Mouse (Mus musculus) midbrain, postnatal 0 days (tissue): ENCODE results near the gene Snrnp35. TPM values are rescaled to one million over a fixed set of nuclear protein-coding genes. Genes with fewer than 3 reads are reported as not detected.

Source experiments
- ATAC-seq: fragments of 200-750 bp; cut with Nextera tagmentation; 2 replicates; pipeline ENCODE4 v1.8.0; 2017; ENCODE audit warnings: moderate number of reproducible peaks, mild to moderate bottlenecking, moderate TSS enrichment, moderate library complexity; ENCODE audit not compliant: low FRiP score
- DNase-seq: peaks from one replicate; pipeline ENCODE4 v3.0.0-alpha.2; 2015; ENCODE audit warnings: low spot score
- H3K27ac ChIP-seq: fragments of 300-500 bp; sonication (generic); 2 replicates; pipeline ENCODE4 v1.5.1; 2014; ENCODE audit warnings: low read depth, mild to moderate bottlenecking, low read length, mixed read lengths
- H3K27me3 ChIP-seq: fragments of 300-500 bp; sonication (generic); 2 replicates; pipeline ENCODE4 v1.6.1; 2014; ENCODE audit warnings: low read length, control low read depth, mixed read lengths; ENCODE audit not compliant: insufficient read depth
- H3K36me3 ChIP-seq: fragments of 300-500 bp; sonication (generic); 2 replicates; pipeline ENCODE4 v1.6.1; 2014; ENCODE audit warnings: low read length, control low read depth, mixed read lengths; ENCODE audit not compliant: insufficient read depth
- H3K4me1 ChIP-seq: fragments of 300-500 bp; sonication (generic); 2 replicates; pipeline ENCODE4 v1.6.1; 2014; ENCODE audit warnings: mild to moderate bottlenecking, control low read depth, antibody characterized with exemption, low read length, mixed read lengths; ENCODE audit not compliant: insufficient read depth
- H3K4me2 ChIP-seq: fragments of 300-500 bp; sonication (generic); 2 replicates; pipeline ENCODE4 v1.6.1; 2014; ENCODE audit warnings: low read depth, mild to moderate bottlenecking, low read length, mixed read lengths; ENCODE audit not compliant: poor library complexity, severe bottlenecking
- H3K4me3 ChIP-seq: fragments of 300-500 bp; sonication (generic); 2 replicates; pipeline ENCODE4 v1.5.1; 2014; ENCODE audit warnings: low read depth, mild to moderate bottlenecking, low read length, moderate library complexity
- H3K9ac ChIP-seq: fragments of 300-500 bp; sonication (generic); replicated peaks from 2 replicates; pipeline ENCODE4 v1.6.1; 2014; ENCODE audit warnings: mild to moderate bottlenecking, low read length, moderate library complexity, mixed read lengths; ENCODE audit not compliant: poor library complexity, severe bottlenecking
- H3K9me3 ChIP-seq: fragments of 300-500 bp; sonication (generic); 2 replicates; pipeline ENCODE4 v1.6.1; 2016; ENCODE audit warnings: low read length, control low read depth
- CTCF ChIP-seq: IDR thresholded peaks from 2 replicates; pipeline ENCODE4 v1.5.1; 2016; ENCODE audit warnings: antibody characterized with exemption, mild to moderate bottlenecking
- WGBS: fragments of 180-500 bp; shearing (Covaris S2); extraction: QIAGEN DNeasy Blood & Tissue Kit; methylation state at CpG from one replicate; pipeline ENCODE4 v1.1.7; 2014; 5-methylcytosine and 5-hydroxymethylcytosine counted together
- polyA plus RNA-seq: library from polyadenylated mRNA; unstranded; fragments of >200 nt; fragmentation: Nextera tagmentation; extraction: Ambion mirVana; gene quantifications from 2 replicates; pipeline ENCODE4 v1.2.1, GENCODE M21; 2015
- total RNA-seq: library from RNA; depleted of rRNA; stranded (reverse); fragments of >200 nt; gene quantifications from 2 replicates; pipeline ENCODE4 v1.2.3, GENCODE M21; 2014

The Snrnp35 gene
- total and polyA plus RNA-seq, 2 experiments from 2014 or later = 10.7 to 13.0 TPM

- H3K4me2 ChIP-seq = no peak overlapping the region
- H3K27ac ChIP-seq = no peak overlapping the region
- peaks cover 59% of the 10 kb centered on the region for H3K36me3 ChIP-seq
- no peaks in the 10 kb centered on the region for H3K9me3 ChIP-seq
- ATAC-seq = no peak
- WGBS = 76% methylated on average over 6 of the region's 6 CpGs
- DNase-seq = no peak
- no peak for TF ChIP-seq CTCF
- no peak overlapping the region for H3K4me3 ChIP-seq
- no peaks in the 10 kb centered on the region for H3K27me3 ChIP-seq
- H3K4me1 ChIP-seq = peaks cover 7% of the 10 kb centered on the region; the same call in 1 of the 2 replicates
- H3K9ac ChIP-seq = no peak overlapping the region
Measured at GRCm38 (mm10) chr5:124449494-124449893, 33.4 kb upstream of the Snrnp35 start.

DNA sequence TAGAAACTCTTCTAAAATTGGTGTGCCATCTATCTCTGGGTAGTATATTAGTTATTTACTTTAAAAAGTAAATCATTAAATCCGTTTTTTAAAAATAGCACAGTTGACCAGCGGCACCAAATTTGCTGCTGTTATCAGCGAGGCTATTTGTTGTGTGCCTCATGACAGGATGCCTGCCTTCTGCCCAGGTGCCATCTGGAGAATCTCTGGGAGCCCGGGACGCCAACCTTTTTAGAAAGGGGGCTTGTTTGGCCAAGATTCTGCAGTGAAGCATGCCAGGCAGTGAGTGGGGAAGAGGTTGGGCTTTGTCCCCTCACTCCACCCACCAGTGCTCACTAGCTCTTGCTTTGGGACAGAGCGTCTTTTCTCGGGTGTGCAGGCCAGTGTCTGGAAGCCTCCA, 32.9 kb upstream of the Snrnp35 start:
- WGBS = 93% methylated on average over 7 of the region's 7 CpGs
- no peak for ATAC-seq
- no peak for TF ChIP-seq CTCF

GRCm38 (mm10) chr5:124450641-124451340, 32.1 kb upstream of the Snrnp35 start:
- DNase-seq (no peak), ATAC-seq (no peak)
- H3K9me3 ChIP-seq = no peaks in the 10 kb centered on the region
- peaks cover 7% of the 10 kb centered on the region; the same call in 1 of the 2 replicates for H3K4me1 ChIP-seq
- H3K27ac ChIP-seq = no peak overlapping the region
- H3K36me3 ChIP-seq = peaks cover 66% of the 10 kb centered on the region
- no peak overlapping the region for H3K9ac ChIP-seq
- no peaks in the 10 kb centered on the region for H3K27me3 ChIP-seq
- no peak overlapping the region for H3K4me2 ChIP-seq
- no peak for TF ChIP-seq CTCF
- WGBS = 86% methylated on average over 16 of the region's 16 CpGs
- no peak overlapping the region for H3K4me3 ChIP-seq

More for the DNA sequence above, 32.9 kb upstream of the Snrnp35 start:
- DNase-seq = no peak
- Histone ChIP-seq H3K27ac (no peak overlapping the region), H3K4me2 (no peak overlapping the region), H3K4me3 (no peak overlapping the region), H3K4me1 (peaks cover 7% of the 10 kb centered on the region; the same call in 1 of the 2 replicates), H3K9ac (no peak overlapping the region), H3K9me3 (no peaks in the 10 kb centered on the region), H3K36me3 (peaks cover 62% of the 10 kb centered on the region), H3K27me3 (no peaks in the 10 kb centered on the region)

DNA sequence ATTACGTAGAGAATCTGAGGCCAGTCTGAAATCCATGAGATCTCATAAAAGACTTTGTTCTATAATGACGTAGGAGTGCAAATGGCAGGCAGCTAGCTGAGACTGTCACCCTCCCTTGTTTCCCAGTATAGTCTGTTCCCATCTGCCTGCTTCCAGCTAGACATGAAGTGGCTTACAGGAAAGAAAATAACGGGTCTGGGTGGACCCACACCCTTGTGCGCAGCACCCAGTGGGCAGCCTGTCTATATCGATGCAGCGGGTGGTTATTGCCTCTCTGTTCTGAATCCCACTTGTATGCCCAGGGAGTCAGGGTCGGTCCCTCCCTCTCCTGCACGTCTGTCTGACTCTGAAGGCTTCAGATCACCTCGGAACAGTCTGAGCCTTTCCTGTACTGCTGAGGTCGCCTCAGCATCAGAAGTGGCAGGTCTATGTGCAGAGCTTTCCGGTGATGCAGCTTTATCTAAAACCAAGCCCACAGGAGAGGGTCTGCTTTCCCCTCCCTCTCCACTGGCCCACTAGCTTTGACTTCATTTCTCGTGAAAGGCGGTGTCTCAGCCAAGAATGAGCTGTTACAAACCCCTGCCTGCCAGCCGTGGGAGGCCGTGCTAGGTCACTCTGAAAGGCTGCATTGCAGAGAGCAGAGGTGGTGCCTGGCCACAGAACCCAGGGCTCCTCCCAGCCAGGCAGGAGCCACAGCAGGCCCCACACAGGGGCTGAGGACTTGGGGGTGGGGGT, 30.3 kb upstream of the Snrnp35 start:
- TF ChIP-seq CTCF = no peak
- 75% methylated on average over 15 of the region's 15 CpGs for WGBS
- H3K27me3 ChIP-seq = no peaks in the 10 kb centered on the region
- H3K9me3 ChIP-seq = no peaks in the 10 kb centered on the region
- H3K4me2 ChIP-seq = no peak overlapping the region
- H3K4me3 ChIP-seq = no peak overlapping the region
- DNase-seq (no peak), ATAC-seq (no peak)
- no peak overlapping the region for H3K9ac ChIP-seq
- H3K36me3 ChIP-seq = peaks cover 81% of the 10 kb centered on the region
- H3K4me1 ChIP-seq = no peaks in the 10 kb centered on the region
- 0 out of 2 replicates have a peak overlapping the region, but pooled peaks have one; percentile 4 for H3K27ac ChIP-seq

- Histone ChIP-seq H3K4me3 (no peak overlapping the region), H3K4me2 (no peak overlapping the region), H3K27me3 (no peaks in the 10 kb centered on the region), H3K9ac (no peak overlapping the region), H3K36me3 (peaks cover 81% of the 10 kb centered on the region), H3K4me1 (no peaks in the 10 kb centered on the region), H3K9me3 (no peaks in the 10 kb centered on the region), H3K27ac (no peak overlapping the region)
- ATAC-seq (no peak), DNase-seq (peak; percentile 61)
- TF ChIP-seq CTCF = no peak
- WGBS = 73% methylated on average over 13 of the region's 13 CpGs
Measured at GRCm38 (mm10) chr5:124453339-124454081, 29.4 kb upstream of the Snrnp35 start.
